Mouse (Mus musculus): ENCODE measurements around the gene Gm28035.
A peak's percentile ranks its signal among the peaks of the same experiment; 100 is the strongest.

Gene Gm28035

GRCm38 (mm10) chr2:30261921-30262839, 21.8 kb downstream of the Gm28035 start:
- DNase-seq = peak; percentile 94

- DNase-seq = peak; percentile 97
Measured at GRCm38 (mm10) chr2:30262840-30263441, 22.6 kb downstream of the Gm28035 start.

- DNase-seq = peak; percentile 93
Measured at GRCm38 (mm10) chr2:30263811-30264210, 23.4 kb downstream of the Gm28035 start.

- peak; percentile 95 for DNase-seq
Measured at GRCm38 (mm10) chr2:30264671-30265519, 24.5 kb downstream of the Gm28035 start.

- DNase-seq = peak; percentile 100
Measured at GRCm38 (mm10) chr2:30265767-30266253, 25.4 kb downstream of the Gm28035 start, which contains the start of gene Phyhd1. Gene Phyhd1 (plus strand): TSS chr2:30266203.

- peak; percentile 98 for DNase-seq
Measured at GRCm38 (mm10) chr2:30266392-30266941, 26.1 kb downstream of the Gm28035 start.

GRCm38 (mm10) chr2:30267466-30267865, 27.1 kb downstream of the Gm28035 start:
- DNase-seq = no peak

GRCm38 (mm10) chr2:30268371-30268770, 28.0 kb downstream of the Gm28035 start:
- peak; percentile 93 for DNase-seq

- DNase-seq = peak; percentile 95
Measured at GRCm38 (mm10) chr2:30269241-30269990, 29.0 kb downstream of the Gm28035 start.

GRCm38 (mm10) chr2:30270134-30270533, 29.8 kb downstream of the Gm28035 start:
- DNase-seq = peak; percentile 99

GRCm38 (mm10) chr2:30280743-30281142, 40.4 kb downstream of the Gm28035 start, which contains the start of gene Gm28038:
Gene Gm28038 (plus strand): TSS chr2:30281043.
- DNase-seq = peak; percentile 86

GRCm38 (mm10) chr2:30281651-30282050, 41.3 kb downstream of the Gm28035 start:
- peak; percentile 91 for DNase-seq

GRCm38 (mm10) chr2:30283193-30283592, 42.8 kb downstream of the Gm28035 start:
- no peak for DNase-seq

- peak; percentile 90 for DNase-seq
Measured at GRCm38 (mm10) chr2:30285004-30285403, 44.6 kb downstream of the Gm28035 start.

GRCm38 (mm10) chr2:30285416-30286181, 45.2 kb downstream of the Gm28035 start:
- peak; percentile 92 for DNase-seq

GRCm38 (mm10) chr2:30286192-30287026, 46.0 kb downstream of the Gm28035 start, which contains the start of the genes Dolk and Nup188:
Gene Dolk (minus strand): TSS chr2:30286334.
Gene Nup188 (plus strand): TSS chr2:30286397.
- DNase-seq = peak; percentile 100

- no peak for DNase-seq
Measured at GRCm38 (mm10) chr2:30287027-30287373, 46.6 kb downstream of the Gm28035 start.

GRCm38 (mm10) chr2:30299525-30299924, 59.2 kb downstream of the Gm28035 start:
- no peak for DNase-seq

- DNase-seq = no peak
Measured at GRCm38 (mm10) chr2:30299966-30300365, 59.6 kb downstream of the Gm28035 start.

- DNase-seq = no peak
Measured at GRCm38 (mm10) chr2:30306087-30306486, 65.7 kb downstream of the Gm28035 start.

All from heart, adult 11 months (tissue).